13 mouse cellular contexts compared by ENCODE assay signal in genomic region chr1:193082311-193082921, GRCm38 (mm10). TPM values are rescaled to one million over a fixed set of nuclear protein-coding genes. Genes with fewer than 3 reads are reported as not detected.
DNase-seq lines count a peak whose midpoint lies in the region; ATAC-seq lines count a peak whose summit lies in the region.
"Had no signal": no experiment of that assay in that cellular context is flagged by ENCODE, and none has a peak within 500 bp of the region (broad histone marks: within the 10 kb centered on the region; RNA-seq: fewer than 3 reads in every experiment).

No protein-coding gene starts in this region.

- H3K9ac ChIP-seq in kidney, embryonic 14.5 days (ENCODE audit: low read depth, low read length): no peak overlapping the region
- peak overlapping the region; percentile 5; the same call in 1 of the 2 replicates for H3K9ac ChIP-seq in forebrain, embryonic 11.5 days (ENCODE audit: low read length)
- H3K9ac ChIP-seq in limb, embryonic 13.5 days: no peak overlapping the region
- H3K9ac ChIP-seq: liver, embryonic 13.5 days had no signal

- no peaks in the 10 kb centered on the region for H3K9me3 ChIP-seq in kidney, embryonic 14.5 days (ENCODE audit: control insufficient read depth, low read length)
- no peaks in the 10 kb centered on the region for H3K9me3 ChIP-seq in forebrain, embryonic 11.5 days (ENCODE audit: control insufficient read depth, low read length)
- H3K9me3 ChIP-seq in limb, embryonic 13.5 days: no peaks in the 10 kb centered on the region
- H3K9me3 ChIP-seq: liver, embryonic 13.5 days had no signal

- no peak overlapping the region for H3K4me3 ChIP-seq in kidney, embryonic 14.5 days (ENCODE audit: low read length)
- no peak overlapping the region for H3K4me3 ChIP-seq in forebrain, embryonic 11.5 days (ENCODE audit: low read depth, low read length)
- H3K4me3 ChIP-seq in limb, embryonic 13.5 days: no peak overlapping the region
- H3K4me3 ChIP-seq: liver, embryonic 13.5 days; myocyte had no signal

- H3K4me2 ChIP-seq in kidney, embryonic 14.5 days (replicated peaks; ENCODE audit: low read depth, low read length): no peak overlapping the region
- H3K4me2 ChIP-seq in forebrain, embryonic 11.5 days (ENCODE audit: low read depth, low read length, severe bottlenecking): no peak overlapping the region
- H3K4me2 ChIP-seq in limb, embryonic 13.5 days (replicated peaks): 0 out of 2 replicates have a peak overlapping the region, but pooled peaks have one; percentile 7
- H3K4me2 ChIP-seq: liver, embryonic 13.5 days had no signal

- ATAC-seq in kidney, embryonic 14.5 days (ENCODE audit: low FRiP score, low TSS enrichment): 0 out of 2 replicates have a peak, but pooled peaks have one; percentile 43
- peak; percentile 70 for ATAC-seq in forebrain, embryonic 11.5 days (replicated peaks; ENCODE audit: low FRiP score)
- no peak for ATAC-seq in limb, embryonic 13.5 days (ENCODE audit: low FRiP score, low read depth)
- ATAC-seq in erythroblast, adult 5-6 weeks (replicated peaks; ENCODE audit: low FRiP score, poor library complexity, severe bottlenecking): no peak
- ATAC-seq: CD4-positive, CD25-positive, alpha-beta regulatory T cell, adult 4 months had no signal

- DNase-seq in kidney, adult 18-20 months: no peak
- DNase-seq in adipocyte (ENCODE audit: low spot score): peak; percentile 69
- no peak for DNase-seq in forebrain, embryonic 11.5 days (ENCODE audit: low spot score)
- DNase-seq in layer of hippocampus, adult 11-12 months (ENCODE audit: low spot score): no peak
- DNase-seq in ovary, postnatal 14 days (ENCODE audit: low spot score): no peak
- DNase-seq: layer of hippocampus, postnatal 36 days; liver, embryonic 13.5 days; right cerebral cortex, postnatal 14 days had no signal

- no peak overlapping the region for H3K27ac ChIP-seq in kidney, embryonic 14.5 days (ENCODE audit: low read depth, low read length)
- no peak overlapping the region for H3K27ac ChIP-seq in forebrain, embryonic 11.5 days (ENCODE audit: low read depth, low read length)
- H3K27ac ChIP-seq in limb, embryonic 13.5 days: no peak overlapping the region
- H3K27ac ChIP-seq: liver, embryonic 13.5 days had no signal

- H3K4me1 ChIP-seq in kidney, embryonic 14.5 days (ENCODE audit: control insufficient read depth, insufficient read depth, low read length): no peaks in the 10 kb centered on the region; the same call in 1 of the 2 replicates
- peaks cover 5% of the 10 kb centered on the region; the same call in 1 of the 2 replicates for H3K4me1 ChIP-seq in forebrain, embryonic 11.5 days (replicated peaks; ENCODE audit: control insufficient read depth, insufficient read depth, low read length)
- H3K4me1 ChIP-seq in limb, embryonic 13.5 days: peaks cover 34% of the 10 kb centered on the region
- H3K4me1 ChIP-seq: liver, embryonic 13.5 days had no signal

- 43% methylated on average over 10 of the region's 10 CpGs for WGBS in kidney, embryonic 14.5 days
- WGBS in forebrain, embryonic 11.5 days: 31% methylated on average over 10 of the region's 10 CpGs
- 20% methylated on average over 10 of the region's 10 CpGs for WGBS in limb, embryonic 13.5 days

- H3K27me3 ChIP-seq in kidney, embryonic 14.5 days (ENCODE audit: control insufficient read depth, insufficient read depth, low read length): no peaks in the 10 kb centered on the region
- H3K27me3 ChIP-seq in forebrain, embryonic 11.5 days (ENCODE audit: control insufficient read depth, insufficient read depth, low read length): no peaks in the 10 kb centered on the region
- no peaks in the 10 kb centered on the region for H3K27me3 ChIP-seq in limb, embryonic 13.5 days
- H3K27me3 ChIP-seq: liver, embryonic 13.5 days had no signal

- no peaks in the 10 kb centered on the region for H3K36me3 ChIP-seq in kidney, embryonic 14.5 days (ENCODE audit: control insufficient read depth, insufficient read depth, low read length)
- H3K36me3 ChIP-seq in forebrain, embryonic 11.5 days (ENCODE audit: control insufficient read depth, insufficient read depth, low read length): no peaks in the 10 kb centered on the region
- H3K36me3 ChIP-seq in limb, embryonic 13.5 days: no peaks in the 10 kb centered on the region
- H3K36me3 ChIP-seq: liver, embryonic 13.5 days had no signal

RNA-seq across cellular contexts. Expression of gene Syt14, which starts 46.8 kb away (rescaled TPM):
- polyA plus RNA-seq in kidney, embryonic 14.5 days (2014; fragmentation: Nextera tagmentation; extraction: Ambion mirVana): 2.6 and 3.2 TPM in 2 replicates
- polyA plus RNA-seq in forebrain, embryonic 11.5 days (2014; fragmentation: Nextera tagmentation; extraction: Ambion mirVana): 8.4 and 8.8 TPM in 2 replicates
- 3.2 and 3.6 TPM in 2 replicates for polyA plus RNA-seq in limb, embryonic 13.5 days (2015; fragmentation: Nextera tagmentation; extraction: Ambion mirVana)
- total RNA-seq in erythroblast, adult 5-6 weeks (2015; ENCODE audit: low replicate concordance): 17.1 and 18.8 TPM in 2 replicates
- 31.9 and 41.0 TPM in 2 replicates for total RNA-seq in erythroblast, adult 5-6 weeks (2017; ENCODE audit: low replicate concordance)
- polyA plus RNA-seq: myocyte had no signal

RNA-seq across cellular contexts. Expression of gene Diexf, which starts 47.7 kb away (rescaled TPM):
- 9.0 and 11.0 TPM in 2 replicates for polyA plus RNA-seq in kidney, embryonic 14.5 days (2014; fragmentation: Nextera tagmentation; extraction: Ambion mirVana)
- 9.8 and 13.2 TPM in 2 replicates for polyA plus RNA-seq in forebrain, embryonic 11.5 days (2014; fragmentation: Nextera tagmentation; extraction: Ambion mirVana)
- polyA plus RNA-seq in limb, embryonic 13.5 days (2015; fragmentation: Nextera tagmentation; extraction: Ambion mirVana): 9.4 and 10.4 TPM in 2 replicates
- total RNA-seq in erythroblast, adult 5-6 weeks (2015; ENCODE audit: low replicate concordance): 1.9 and 12.7 TPM in 2 replicates
- total RNA-seq in erythroblast, adult 5-6 weeks (2017; ENCODE audit: low replicate concordance): 2.7 and 2.8 TPM in 2 replicates

Comparison
In these comparisons a context has a peak if more than half of its experiments do, and no peak if none do; other contexts are left out.
1. ATAC-seq: peak in kidney, embryonic 14.5 days (single experiment) and forebrain, embryonic 11.5 days (single experiment); none in limb, embryonic 13.5 days (single experiment) and erythroblast, adult 5-6 weeks (single experiment).